Mouse (Mus musculus): ENCODE measurements around the gene Cd101. TPM values are rescaled to one million over a fixed set of nuclear protein-coding genes. Genes with fewer than 3 reads are reported as not detected.

Gene Cd101
- polyA plus RNA-seq, 1 experiment from 2014 or later = 0.68 TPM

Other genes starting within 250 kb of the Cd101 start
- 0.10 TPM in 2 replicates for gene Vtcn1, start 204.1 kb downstream of the Cd101 start, polyA plus RNA-seq (2015; fragmentation: Nextera tagmentation; extraction: Ambion mirVana)
- gene Trim45, start 107.4 kb downstream of the Cd101 start, polyA plus RNA-seq (2015; fragmentation: Nextera tagmentation; extraction: Ambion mirVana) = 2.4 and 2.7 TPM in 2 replicates
- gene Ttf2, start 59.9 kb downstream of the Cd101 start, polyA plus RNA-seq (2015; fragmentation: Nextera tagmentation; extraction: Ambion mirVana) = 15.9 and 17.3 TPM in 2 replicates
- 1.1 and 1.7 TPM in 2 replicates for gene Ptgfrn, start 80.7 kb upstream of the Cd101 start, polyA plus RNA-seq (2015; fragmentation: Nextera tagmentation; extraction: Ambion mirVana)

All from thymus, postnatal 0 days (tissue).